In genomic region chr14:52101285-52102157, GRCm38 (mm10) we compare ENCODE assay signal across 11 mouse cellular contexts. TPM values are rescaled to one million over a fixed set of nuclear protein-coding genes. Genes with fewer than 3 reads are reported as not detected.
DNase-seq lines count a peak whose midpoint lies in the region; ATAC-seq and TF ChIP-seq lines count a peak whose summit lies in the region.
"Had no signal": no experiment of that assay in that cellular context is flagged by ENCODE, and none has a peak within 500 bp of the region (broad histone marks: within the 10 kb centered on the region; RNA-seq: fewer than 3 reads in every experiment).

No protein-coding gene starts in this region.

- ATAC-seq in cerebellum, adult (ENCODE audit: insufficient number of reproducible peaks, low FRiP score, low TSS enrichment) = no peak
- ATAC-seq in limb, embryonic 15.5 days (ENCODE audit: insufficient number of reproducible peaks, low FRiP score, low TSS enrichment, low read depth) = no peak
- ATAC-seq in stomach, postnatal 0 days (ENCODE audit: low FRiP score, low TSS enrichment) = no peak

- no peak for DNase-seq in cerebellum, adult 2 months
- DNase-seq in testis, postnatal 10 days (ENCODE audit: low spot score) = no peak
- no peak for DNase-seq in stomach, postnatal 0 days (ENCODE audit: low spot score)
- no peak for DNase-seq in layer of hippocampus, adult 9-11 months
- no peak for DNase-seq in urinary bladder, postnatal 10 days (ENCODE audit: low spot score)
- DNase-seq: cerebellum, postnatal 25 days; left cerebral cortex, postnatal 4 days had no signal

- H3K9ac ChIP-seq in limb, embryonic 15.5 days = no peak overlapping the region
- no peak overlapping the region for H3K9ac ChIP-seq in stomach, postnatal 0 days (ENCODE audit: low read length)

- H3K4me3 ChIP-seq in cerebellum, adult 2 months (replicated peaks; ENCODE audit: insufficient read depth, low read depth, low read length) = peak overlapping the region; percentile 43
- peak overlapping the region; percentile 26; the same call in 1 of the 2 replicates for H3K4me3 ChIP-seq in testis, adult 2 months (ENCODE audit: control insufficient read depth, low read depth, low read length)
- H3K4me3 ChIP-seq in limb, embryonic 15.5 days = peak overlapping the region; percentile 87; the same call in 1 of the 2 replicates
- no peak overlapping the region for H3K4me3 ChIP-seq in stomach, postnatal 0 days (ENCODE audit: low read depth, low read length)

- no peak for TF ChIP-seq EP300 in stomach, postnatal 0 days (optimal IDR thresholded peaks at IDR 0.05)

- peaks cover 2% of the 10 kb centered on the region; the same call in 1 of the 2 replicates for H3K4me1 ChIP-seq in cerebellum, adult 2 months (ENCODE audit: control insufficient read depth, insufficient read depth, low read length)
- H3K4me1 ChIP-seq in testis, adult 2 months (ENCODE audit: control insufficient read depth, insufficient read depth, low read length) = peaks cover 2% of the 10 kb centered on the region; the same call in 1 of the 2 replicates
- H3K4me1 ChIP-seq in limb, embryonic 15.5 days = peaks cover 22% of the 10 kb centered on the region
- 0 out of 2 replicates have a peak, but pooled peaks cover 4% of the 10 kb centered on the region for H3K4me1 ChIP-seq in stomach, postnatal 0 days (replicated peaks; ENCODE audit: control insufficient read depth, insufficient read depth)

- TF ChIP-seq CTCF in cerebellum, adult 2 months (IDR thresholded peaks at IDR 0.05; ENCODE audit: borderline replicate concordance, insufficient read depth, low read depth, low read length) = no peak
- TF ChIP-seq CTCF in testis, adult 2 months (IDR thresholded peaks at IDR 0.05; ENCODE audit: control insufficient read depth, insufficient read depth, insufficient replicate concordance, low read depth, low read length) = no peak
- peak; percentile 12; the same call in 1 of the 2 replicates for TF ChIP-seq CTCF in stomach, postnatal 0 days (IDR thresholded peaks at IDR 0.05; ENCODE audit: low read depth)

- no peaks in the 10 kb centered on the region for H3K9me3 ChIP-seq in limb, embryonic 15.5 days
- no peaks in the 10 kb centered on the region for H3K9me3 ChIP-seq in stomach, postnatal 0 days (ENCODE audit: control insufficient read depth, low read length)

- H3K36me3 ChIP-seq in testis, adult 2 months (ENCODE audit: control insufficient read depth, insufficient read depth, low read length) = no peaks in the 10 kb centered on the region; the same call in 1 of the 2 replicates
- peaks cover 9% of the 10 kb centered on the region for H3K36me3 ChIP-seq in limb, embryonic 15.5 days
- no peaks in the 10 kb centered on the region for H3K36me3 ChIP-seq in stomach, postnatal 0 days (ENCODE audit: control insufficient read depth, insufficient read depth, low read length)

- peak overlapping the region; percentile 59 for H3K4me2 ChIP-seq in limb, embryonic 15.5 days
- H3K4me2 ChIP-seq in stomach, postnatal 0 days (replicated peaks; ENCODE audit: low read depth) = peak overlapping the region; percentile 64; the same call in 1 of the 2 replicates

- H3K27ac ChIP-seq in cerebellum, adult 2 months (ENCODE audit: insufficient read depth, low read length) = no peak overlapping the region
- H3K27ac ChIP-seq in testis, adult 2 months (ENCODE audit: control insufficient read depth, insufficient read depth, low read depth, low read length) = no peak overlapping the region
- H3K27ac ChIP-seq in limb, embryonic 15.5 days = no peak overlapping the region
- no peak overlapping the region for H3K27ac ChIP-seq in stomach, postnatal 0 days (replicated peaks)

- H3K27me3 ChIP-seq in cerebellum, adult 2 months (ENCODE audit: control insufficient read depth, insufficient read depth, low read length) = no peaks in the 10 kb centered on the region
- no peaks in the 10 kb centered on the region for H3K27me3 ChIP-seq in testis, adult 2 months (ENCODE audit: control insufficient read depth, insufficient read depth, low read length)
- H3K27me3 ChIP-seq in limb, embryonic 15.5 days = no peaks in the 10 kb centered on the region
- H3K27me3 ChIP-seq in stomach, postnatal 0 days (ENCODE audit: control insufficient read depth, insufficient read depth, low read length) = no peaks in the 10 kb centered on the region

- TF ChIP-seq POLR2A in cerebellum, adult 2 months (IDR thresholded peaks at IDR 0.05; ENCODE audit: borderline replicate concordance, insufficient read depth, low read length) = no peak
- no peak for TF ChIP-seq POLR2A in testis, adult 2 months (IDR thresholded peaks at IDR 0.05; ENCODE audit: control insufficient read depth, low read depth, low read length)

- 42% methylated on average over 1 of the region's 1 CpGs for WGBS in cerebellum, adult 2 months
- WGBS in limb, embryonic 15.5 days = 61% methylated on average over 1 of the region's 1 CpGs
- 42% methylated on average over 1 of the region's 1 CpGs for WGBS in stomach, postnatal 0 days

RNA-seq across cellular contexts. Expression of gene Hnrnpc, which starts 2.3 kb away (rescaled TPM):
- polyA plus RNA-seq in cerebellum, adult 2 months (2012; rRNA removed) = 254 and 281 TPM in 2 replicates
- polyA plus RNA-seq in testis, adult 2 months (2012; rRNA removed) = 55.9 and 64.2 TPM in 2 replicates
- polyA plus RNA-seq in limb, embryonic 15.5 days (2015; fragmentation: Nextera tagmentation; extraction: Ambion mirVana) = 520 and 558 TPM in 2 replicates
- 162 and 167 TPM in 2 replicates for polyA plus RNA-seq in stomach, postnatal 0 days (2015; fragmentation: Nextera tagmentation; extraction: Ambion mirVana)

RNA-seq across cellular contexts. Expression of gene Rpgrip1, which starts 9.0 kb away (rescaled TPM):
- polyA plus RNA-seq in cerebellum, adult 2 months (2012; rRNA removed) = 1.1 and 1.2 TPM in 2 replicates
- 387 and 406 TPM in 2 replicates for polyA plus RNA-seq in testis, adult 2 months (2012; rRNA removed)
- polyA plus RNA-seq in limb, embryonic 15.5 days (2015; fragmentation: Nextera tagmentation; extraction: Ambion mirVana) = 55.9 and 59.3 TPM in 2 replicates
- polyA plus RNA-seq in stomach, postnatal 0 days (2015; fragmentation: Nextera tagmentation; extraction: Ambion mirVana) = 29.4 and 29.8 TPM in 2 replicates

RNA-seq across cellular contexts. Expression of gene Olfr221, which starts 59.3 kb away (rescaled TPM):
- polyA plus RNA-seq in cerebellum, adult 2 months (2012; rRNA removed) = 0.03 and 0.10 TPM in 2 replicates
- polyA plus RNA-seq in testis, adult 2 months (2012; rRNA removed) = 0.45 and 0.53 TPM in 2 replicates
- not detected in 2 replicates for polyA plus RNA-seq in limb, embryonic 15.5 days (2015; fragmentation: Nextera tagmentation; extraction: Ambion mirVana)
- not detected in 2 replicates for polyA plus RNA-seq in stomach, postnatal 0 days (2015; fragmentation: Nextera tagmentation; extraction: Ambion mirVana)
- polyA plus RNA-seq: C2C12 had no signal

Comparison
In these comparisons a context has a peak if more than half of its experiments do, and no peak if none do; other contexts are left out.
1. RNA of gene Rpgrip1, which starts 9.0 kb away (polyA plus RNA-seq): 387 to 406 TPM in testis, adult 2 months, 55.9 to 59.3 TPM in limb, embryonic 15.5 days and 29.4 to 29.8 TPM in stomach, postnatal 0 days; 1.1 to 1.2 TPM in cerebellum, adult 2 months; every median in the first group is over 10 times any median in the second.